Comparison of ENCODE assay signal across 31 mouse cellular contexts in the genomic region with DNA sequence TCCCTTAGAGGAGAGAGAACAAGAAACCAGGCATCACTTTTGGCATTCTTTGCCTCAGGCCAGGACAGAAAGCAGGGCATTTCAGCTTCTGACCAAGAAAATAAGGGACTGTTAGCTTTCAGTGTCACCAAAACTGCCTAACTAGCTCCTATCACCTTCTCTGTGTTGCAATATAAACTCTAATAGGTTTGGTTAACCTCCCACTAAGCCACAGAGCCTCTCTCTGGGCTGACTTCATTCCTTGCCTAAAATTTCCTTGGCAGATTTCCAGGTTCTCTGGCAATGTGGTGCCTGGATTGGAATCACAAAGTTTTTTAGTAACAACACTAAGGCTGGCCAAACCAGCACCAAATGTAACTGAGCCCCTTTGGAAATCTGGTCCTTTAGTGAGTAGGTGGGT.
DNase-seq lines count a peak whose midpoint lies in the region; ATAC-seq and TF ChIP-seq lines count a peak whose summit lies in the region.
"Had no signal": no experiment of that assay in that cellular context is flagged by ENCODE, and none has a peak within 500 bp of the region (broad histone marks: within the 10 kb centered on the region; RNA-seq: fewer than 3 reads in every experiment).

No protein-coding gene starts in this region.

- H3K27me3 ChIP-seq in embryonic facial prominence, embryonic 14.5 days (replicated peaks; ENCODE audit: control insufficient read depth, insufficient read depth, low read length) = no peaks in the 10 kb centered on the region
- H3K27me3 ChIP-seq in embryonic facial prominence, embryonic 10.5 days (replicated peaks; ENCODE audit: low read depth, poor library complexity, severe bottlenecking) = no peaks in the 10 kb centered on the region
- no peaks in the 10 kb centered on the region for H3K27me3 ChIP-seq in limb, embryonic 13.5 days
- H3K27me3 ChIP-seq in limb, embryonic 10.5 days (ENCODE audit: low read depth, poor library complexity, severe bottlenecking) = no peaks in the 10 kb centered on the region
- no peaks in the 10 kb centered on the region for H3K27me3 ChIP-seq in myocyte (ENCODE audit: control insufficient read depth, insufficient read depth, insufficient read length)
- H3K27me3 ChIP-seq: embryonic facial prominence, embryonic 15.5 days; intestine, embryonic 15.5 days; kidney, embryonic 15.5 days; lung, embryonic 15.5 days; midbrain, embryonic 15.5 days; neural tube, embryonic 15.5 days had no signal

- no peak overlapping the region for H3K9ac ChIP-seq in embryonic facial prominence, embryonic 14.5 days (ENCODE audit: low read depth, low read length)
- H3K9ac ChIP-seq in limb, embryonic 13.5 days = no peak overlapping the region
- H3K9ac ChIP-seq: embryonic facial prominence, embryonic 15.5 days; intestine, embryonic 15.5 days; kidney, embryonic 15.5 days; liver, embryonic 14.5 days; lung, embryonic 15.5 days; midbrain, embryonic 15.5 days; neural tube, embryonic 15.5 days had no signal

- no peak overlapping the region for H3K4me3 ChIP-seq in embryonic facial prominence, embryonic 14.5 days (ENCODE audit: low read depth, low read length)
- H3K4me3 ChIP-seq in embryonic facial prominence, embryonic 10.5 days = no peak overlapping the region
- H3K4me3 ChIP-seq in limb, embryonic 13.5 days = no peak overlapping the region
- H3K4me3 ChIP-seq in limb, embryonic 10.5 days = no peak overlapping the region
- H3K4me3 ChIP-seq in myocyte = no peak overlapping the region
- H3K4me3 ChIP-seq: embryonic facial prominence, embryonic 15.5 days; hindbrain, embryonic 10.5 days; intestine, embryonic 15.5 days; kidney, embryonic 15.5 days; lung, embryonic 15.5 days; midbrain, embryonic 15.5 days; neural tube, embryonic 15.5 days had no signal

- no peak overlapping the region for H3K4me2 ChIP-seq in embryonic facial prominence, embryonic 14.5 days (ENCODE audit: low read depth, low read length)
- H3K4me2 ChIP-seq in limb, embryonic 13.5 days (replicated peaks) = no peak overlapping the region
- no peak overlapping the region for H3K4me2 ChIP-seq in myocyte (ENCODE audit: low read depth)
- H3K4me2 ChIP-seq: embryonic facial prominence, embryonic 15.5 days; heart, embryonic 11.5 days; intestine, embryonic 15.5 days; kidney, embryonic 15.5 days; lung, embryonic 15.5 days; midbrain, embryonic 15.5 days; neural tube, embryonic 15.5 days had no signal

- H3ac ChIP-seq in myocyte (ENCODE audit: control insufficient read depth, insufficient read length) = no peak overlapping the region

- no peak overlapping the region for H3K27ac ChIP-seq in embryonic facial prominence, embryonic 14.5 days (replicated peaks; ENCODE audit: low read depth, low read length)
- H3K27ac ChIP-seq in embryonic facial prominence, embryonic 10.5 days (replicated peaks) = no peak overlapping the region
- no peak overlapping the region for H3K27ac ChIP-seq in limb, embryonic 13.5 days
- H3K27ac ChIP-seq in limb, embryonic 10.5 days = no peak overlapping the region
- H3K27ac ChIP-seq: embryonic facial prominence, embryonic 15.5 days; hindbrain, embryonic 10.5 days; intestine, embryonic 15.5 days; kidney, embryonic 15.5 days; liver, embryonic 14.5 days; lung, embryonic 15.5 days; midbrain, embryonic 15.5 days; neural tube, embryonic 15.5 days; stomach, postnatal 0 days had no signal

- H3K4me1 ChIP-seq in embryonic facial prominence, embryonic 14.5 days (ENCODE audit: control insufficient read depth, insufficient read depth, low read length) = 0 out of 2 replicates have a peak, but pooled peaks cover 3% of the 10 kb centered on the region
- no peaks in the 10 kb centered on the region for H3K4me1 ChIP-seq in embryonic facial prominence, embryonic 10.5 days
- H3K4me1 ChIP-seq in limb, embryonic 13.5 days = 0 out of 2 replicates have a peak, but pooled peaks cover 5% of the 10 kb centered on the region
- H3K4me1 ChIP-seq in limb, embryonic 10.5 days = no peaks in the 10 kb centered on the region
- H3K4me1 ChIP-seq: embryonic facial prominence, embryonic 15.5 days; hindbrain, embryonic 10.5 days; intestine, embryonic 15.5 days; kidney, embryonic 15.5 days; lung, embryonic 15.5 days; midbrain, embryonic 15.5 days; neural tube, embryonic 15.5 days had no signal

- no peak for ATAC-seq in embryonic facial prominence, embryonic 14.5 days (ENCODE audit: low read depth)
- ATAC-seq in limb, embryonic 13.5 days (ENCODE audit: low FRiP score, low read depth) = peak; percentile 66; the same call in 1 of the 2 replicates
- ATAC-seq: activated CD4-positive, CD25-positive, alpha-beta regulatory T cell, adult 4 months; CD4-positive, CD25-positive, alpha-beta regulatory T cell, adult 4 months; hindbrain, embryonic 16.5 days; intestine, embryonic 15.5 days; midbrain, embryonic 15.5 days had no signal

- H3K79me2 ChIP-seq in myocyte (ENCODE audit: control insufficient read depth, insufficient read depth) = no peaks in the 10 kb centered on the region

- no peaks in the 10 kb centered on the region for H3K36me3 ChIP-seq in embryonic facial prominence, embryonic 14.5 days (ENCODE audit: control insufficient read depth, insufficient read depth, low read length)
- no peaks in the 10 kb centered on the region for H3K36me3 ChIP-seq in embryonic facial prominence, embryonic 10.5 days (replicated peaks)
- no peaks in the 10 kb centered on the region for H3K36me3 ChIP-seq in limb, embryonic 13.5 days
- H3K36me3 ChIP-seq in limb, embryonic 10.5 days = no peaks in the 10 kb centered on the region
- H3K36me3 ChIP-seq in myocyte (ENCODE audit: control insufficient read depth, insufficient read depth) = no peaks in the 10 kb centered on the region
- H3K36me3 ChIP-seq: embryonic facial prominence, embryonic 15.5 days; hindbrain, embryonic 10.5 days; intestine, embryonic 15.5 days; kidney, embryonic 15.5 days; lung, embryonic 15.5 days; midbrain, embryonic 15.5 days; neural tube, embryonic 15.5 days had no signal

- peak; percentile 36 for DNase-seq in embryonic facial prominence, embryonic 14.5 days (ENCODE audit: low spot score)
- DNase-seq in embryonic facial prominence, embryonic 10.5 days (ENCODE audit: low spot score) = no peak
- DNase-seq in limb, embryonic 10.5 days (ENCODE audit: low spot score) = no peak
- DNase-seq in NIH3T3 (ENCODE audit: low read depth) = peak; percentile 72
- no peak for DNase-seq in layer of hippocampus, adult 9-10 months (ENCODE audit: low spot score)
- DNase-seq: adrenal gland, postnatal 10 days; cerebellum, adult 18-20 months; cerebellum, postnatal 36 days; embryo, embryonic 11 days; gastrocnemius, postnatal 14 days; heart, adult 11 months; kidney, postnatal 4 days; left cerebral cortex, postnatal 4 days; lung, postnatal 4 days; thymus, adult 2 months; thymus, postnatal 4 days had no signal

- no peak for TF ChIP-seq POLR2A in myocyte (IDR thresholded peaks at IDR 0.05; ENCODE audit: insufficient read length, low read depth)

- 0 out of 2 replicates have a peak, but pooled peaks cover 5% of the 10 kb centered on the region for H3K9me3 ChIP-seq in embryonic facial prominence, embryonic 14.5 days (ENCODE audit: control insufficient read depth, low read length)
- no peaks in the 10 kb centered on the region for H3K9me3 ChIP-seq in embryonic facial prominence, embryonic 10.5 days
- H3K9me3 ChIP-seq in limb, embryonic 13.5 days = peaks cover 3% of the 10 kb centered on the region; the same call in 1 of the 2 replicates
- no peaks in the 10 kb centered on the region for H3K9me3 ChIP-seq in limb, embryonic 10.5 days (replicated peaks)
- H3K9me3 ChIP-seq: embryonic facial prominence, embryonic 15.5 days; hindbrain, embryonic 10.5 days; intestine, embryonic 15.5 days; kidney, embryonic 15.5 days; lung, embryonic 15.5 days; midbrain, embryonic 15.5 days; neural tube, embryonic 15.5 days had no signal

TF ChIP-seq in myocyte, 11 proteins besides CTCF, POLR2A, EP300 and RAD21:
- TF ChIP-seq SRF (IDR thresholded peaks at IDR 0.05; ENCODE audit: control insufficient read depth, insufficient read length, low read depth) = no peak
- no peak for TF ChIP-seq TCF12 (IDR thresholded peaks at IDR 0.05; ENCODE audit: insufficient read depth, poor library complexity, severe bottlenecking)
- no peak for TF ChIP-seq MAX (IDR thresholded peaks at IDR 0.05; ENCODE audit: low read depth)
- no peak for TF ChIP-seq MYOD1 (IDR thresholded peaks at IDR 0.05; ENCODE audit: control insufficient read depth in 1 of 3, insufficient read length in 2 of 3, low read depth in 2 of 3)
- 0 out of 2 replicates have a peak, but pooled peaks have one; percentile 8 for TF ChIP-seq CEBPB (IDR thresholded peaks at IDR 0.05; ENCODE audit: insufficient read depth, poor library complexity, severe bottlenecking)

Comparison
In these comparisons a context has a peak if more than half of its experiments do, and no peak if none do; other contexts are left out.
1. DNase-seq: peak in embryonic facial prominence, embryonic 14.5 days (single experiment) and NIH3T3 (single experiment); none in embryonic facial prominence, embryonic 10.5 days (single experiment), limb, embryonic 10.5 days (single experiment) and layer of hippocampus, adult 9-10 months (single experiment).